Mouse (Mus musculus) CH12.LX (cell line): ENCODE measurements around the gene Tsku. TPM values are rescaled to one million over a fixed set of nuclear protein-coding genes. Genes with fewer than 3 reads are reported as not detected.
A peak's percentile ranks its signal among the peaks of the same experiment; 100 is the strongest.

ENCODE experiments used
- DNase-seq: peaks from one replicate; pipeline ENCODE4 v3.0.0-alpha.2; 2013; ENCODE audit errors: extremely low read depth
- H3K27ac ChIP-seq: 2 replicates; pipeline ENCODE4 v1.5.1; 2012; ENCODE audit warnings: low read depth, mild to moderate bottlenecking, control low read depth, moderate library complexity; ENCODE audit not compliant: insufficient read depth
- H3K27me3 ChIP-seq: replicated peaks from 2 replicates; pipeline ENCODE3; 2012; ENCODE audit warnings: inconsistent platforms
- H3K36me3 ChIP-seq, 2 experiments: replicated peaks in 1 of 2; 2 replicates each; pipeline versions ENCODE3 to v1.6.1; 2012; ENCODE audit warnings: inconsistent platforms in 1 of 2, low read length in 1 of 2, mild to moderate bottlenecking in 1 of 2, mixed read lengths in 1 of 2, moderate library complexity in 1 of 2; ENCODE audit not compliant: control insufficient read depth in 1 of 2, insufficient read depth in 1 of 2
- H3K4me1 ChIP-seq, 2 experiments: 2 replicates each; pipeline ENCODE4 v1.6.1; 2012; ENCODE audit warnings: inconsistent platforms in 1 of 2, moderate library complexity in 1 of 2; ENCODE audit not compliant: insufficient read depth in 2 of 2, control insufficient read depth in 1 of 2
- H3K4me2 ChIP-seq: 2 replicates; pipeline ENCODE4 v1.6.1; 2012; ENCODE audit warnings: low read depth, mild to moderate bottlenecking, control low read depth; ENCODE audit not compliant: poor library complexity, insufficient read depth, severe bottlenecking
- H3K4me3 ChIP-seq, 3 experiments: fragments of 150-350 bp in 1 of 3; sonication (generic) in 1 of 3; replicated peaks in 1 of 3; 2 replicates each; pipeline versions ENCODE3 to v1.5.1; 2011 to 2012; ENCODE audit warnings: low read depth in 2 of 3, low read length in 2 of 3, mild to moderate bottlenecking in 2 of 3, moderate library complexity in 2 of 3, control low read depth in 1 of 3, improper control_type of control experiment in 1 of 3, inconsistent platforms in 1 of 3, mixed read lengths in 1 of 3; ENCODE audit not compliant: poor library complexity in 1 of 3
- H3K79me2 ChIP-seq: replicated peaks from 2 replicates; pipeline ENCODE4 v1.6.1; 2012; ENCODE audit warnings: mild to moderate bottlenecking, moderate library complexity; ENCODE audit not compliant: control insufficient read depth, poor library complexity, insufficient read depth, severe bottlenecking; ENCODE audit errors: extremely low read depth
- H3K9ac ChIP-seq: 2 replicates; pipeline ENCODE4 v1.6.1; 2012; ENCODE audit warnings: low read depth, mild to moderate bottlenecking, control low read depth, moderate library complexity; ENCODE audit not compliant: insufficient read depth
- H3K9me3 ChIP-seq: replicated peaks from 2 replicates; pipeline ENCODE3; 2012; ENCODE audit warnings: low read length, inconsistent platforms, mixed read lengths
- BHLHE40 ChIP-seq: IDR thresholded peaks from 2 replicates; pipeline ENCODE4 v1.6.1; 2011; ENCODE audit warnings: mild to moderate bottlenecking, low read depth, low read length, improper control_type of control experiment
- CHD1 ChIP-seq: IDR thresholded peaks from 2 replicates; pipeline ENCODE4 v1.6.1; 2012; ENCODE audit warnings: low read depth, low read length, improper control_type of control experiment, inconsistent platforms
- CHD2 ChIP-seq: IDR thresholded peaks from 2 replicates; pipeline ENCODE4 v1.6.1; 2011; ENCODE audit warnings: low read length, improper control_type of control experiment
- CTCF ChIP-seq, 2 experiments: IDR thresholded peaks in 1 of 2; conservative IDR thresholded peaks in 1 of 2; 2 replicates each; pipeline ENCODE4 v1.5.1; 2011 to 2012; ENCODE audit warnings: low read depth in 2 of 2, low read length in 2 of 2, improper control_type of control experiment in 1 of 2, inconsistent platforms in 1 of 2, mild to moderate bottlenecking in 1 of 2, moderate library complexity in 1 of 2
- ELF1 ChIP-seq: IDR thresholded peaks from 2 replicates; pipeline ENCODE4 v1.6.1; 2014; ENCODE audit warnings: low read depth, mild to moderate bottlenecking, inconsistent platforms, low read length, improper control_type of control experiment
- GABPA ChIP-seq: IDR thresholded peaks from 2 replicates; pipeline ENCODE4 v1.6.1; 2012; ENCODE audit warnings: low read depth, low read length, improper control_type of control experiment, inconsistent platforms; ENCODE audit not compliant: insufficient replicate concordance
- IRF4 ChIP-seq: IDR thresholded peaks from 2 replicates; pipeline ENCODE4 v1.6.1; 2014; ENCODE audit warnings: low read depth, mild to moderate bottlenecking, inconsistent platforms, low read length, improper control_type of control experiment
- MEF2A ChIP-seq: IDR thresholded peaks from 2 replicates; pipeline ENCODE4 v1.6.1; 2014; ENCODE audit warnings: low read depth, mild to moderate bottlenecking, inconsistent platforms, low read length, improper control_type of control experiment, borderline replicate concordance
- MYC ChIP-seq: IDR thresholded peaks from 2 replicates; pipeline ENCODE4 v1.6.1; 2011; ENCODE audit warnings: low read depth, mild to moderate bottlenecking, improper control_type of control experiment, low read length
- PAX5 ChIP-seq: IDR thresholded peaks from 2 replicates; pipeline ENCODE4 v1.6.1; 2012; ENCODE audit warnings: low read length, inconsistent platforms, mixed read lengths
- POLR2A ChIP-seq: IDR thresholded peaks from 2 replicates; pipeline ENCODE4 v1.6.1; 2011; ENCODE audit warnings: low read depth, mild to moderate bottlenecking, improper control_type of control experiment, low read length
- POLR2AphosphoS2 ChIP-seq: IDR thresholded peaks from 2 replicates; pipeline ENCODE4 v1.6.1; 2011; ENCODE audit warnings: low read depth, low read length, improper control_type of control experiment
- RAD21 ChIP-seq: IDR thresholded peaks from 2 replicates; pipeline ENCODE4 v1.6.1; 2011; ENCODE audit warnings: low read depth, mild to moderate bottlenecking, low read length, improper control_type of control experiment, moderate library complexity
- SIN3A ChIP-seq: IDR thresholded peaks from 2 replicates; pipeline ENCODE4 v1.6.1; 2012; ENCODE audit warnings: low read length, improper control_type of control experiment, inconsistent platforms
- SMC3 ChIP-seq: IDR thresholded peaks from 2 replicates; pipeline ENCODE4 v1.6.1; 2011; ENCODE audit warnings: low read depth, low read length, improper control_type of control experiment
- TBP ChIP-seq: conservative IDR thresholded peaks from 2 replicates; pipeline ENCODE4 v1.6.1; 2011; ENCODE audit warnings: low read depth, low read length, improper control_type of control experiment
- TCF12 ChIP-seq: IDR thresholded peaks from 2 replicates; pipeline ENCODE4 v1.6.1; 2014; ENCODE audit warnings: low read depth, mild to moderate bottlenecking, inconsistent platforms, low read length, improper control_type of control experiment
- USF2 ChIP-seq: conservative IDR thresholded peaks from 2 replicates; pipeline ENCODE4 v1.6.1; 2011; ENCODE audit warnings: low read depth, low read length, improper control_type of control experiment
- ZC3H11A ChIP-seq: IDR thresholded peaks from 2 replicates; pipeline ENCODE4 v1.6.1; 2012; ENCODE audit warnings: low read depth, mild to moderate bottlenecking, inconsistent platforms, low read length, improper control_type of control experiment
- ZMIZ1 ChIP-seq: IDR thresholded peaks from 2 replicates; pipeline ENCODE4 v1.6.1; 2012; ENCODE audit warnings: low read depth, mild to moderate bottlenecking, inconsistent platforms, low read length, improper control_type of control experiment
- dilution Hi-C: fragments of 300-500 bp; cut with MboI; formaldehyde crosslinking; loops from 2 replicates; pipeline ENCODE4 v1.14.3; 2020; ENCODE audit warnings: low sequenced_read_pairs; ENCODE audit not compliant: extremely low pct_unique_long_range_greater_than_20kb, extremely low pct_ligation_motif_present
- in situ Hi-C: fragments of 300-500 bp; cut with MboI; formaldehyde crosslinking; loops from 3 replicates; pipeline ENCODE4 v1.14.3; 2019; ENCODE audit warnings: low sequenced_read_pairs, low pct_ligation_motif_present, low pct_unique_long_range_greater_than_20kb, mixed read lengths
- polyA plus RNA-seq: library from polyadenylated mRNA; unstranded; fragments of >175 nt; gene quantifications from 2 replicates; pipeline ENCODE4 v1.2.1, GENCODE M21; 2012; ENCODE audit warnings: low read depth; ENCODE audit not compliant: insufficient read length
- total RNA-seq, 2 experiments: library from RNA; depleted of rRNA; stranded (reverse); fragments of 300-350 nt in 1 of 2; fragments of >200 nt in 1 of 2; gene quantifications; 2 replicates each; pipeline ENCODE4 v1.2.3; 2012 to 2014

Gene Tsku
- total and polyA plus RNA-seq, 3 experiments, result 1.4 to 3.9 (median 3.9) TPM

DNA sequence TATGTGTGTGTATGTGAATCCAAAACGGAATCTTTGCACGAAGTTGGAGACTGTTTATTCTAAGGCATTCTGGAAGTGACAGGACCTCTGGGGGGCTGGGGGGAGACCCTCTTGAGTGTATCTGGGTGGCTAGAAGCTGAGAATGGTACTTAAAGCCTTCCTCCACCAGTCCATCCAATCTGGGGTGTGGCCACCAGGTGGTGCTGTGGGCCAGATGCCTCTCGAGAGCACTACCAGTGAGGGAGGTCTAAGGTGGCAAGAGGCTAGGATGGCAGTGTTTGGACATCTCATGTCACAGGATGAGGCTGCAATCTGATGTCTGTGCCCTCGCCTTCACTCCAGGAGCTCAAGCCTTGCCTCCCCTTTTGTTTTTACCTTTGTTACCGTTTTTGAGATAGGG lies 12.0 kb downstream of the Tsku start:
- Histone ChIP-seq H3K79me2 (no peaks in the 10 kb centered on the region), H3K27me3 (peaks cover 5% of the 10 kb centered on the region), H3K27ac (no peak overlapping the region), H3K4me1 (0 out of 4 replicates have a peak, but pooled peaks cover 0 to 3% of the 10 kb centered on the region in 2 experiments), H3K4me3 (no peak overlapping the region), H3K9ac (no peak overlapping the region), H3K4me2 (no peak overlapping the region), H3K9me3 (no peaks in the 10 kb centered on the region), H3K36me3 (peaks cover 3 to 33% of the 10 kb centered on the region in 2 experiments)
- peak; percentile 81 for DNase-seq
- dilution Hi-C loops (no loop called here), in situ Hi-C loops (no loop called here)
- TF ChIP-seq POLR2A (no peak), ZC3H11A (peak; percentile 73), MEF2A (no peak), SMC3 (peak; percentile 97), GABPA (no peak), ZMIZ1 (no peak), CTCF (conservative IDR thresholded peaks at IDR 0.05 in 1 of 2, IDR thresholded peaks at IDR 0.05 in 1 of 2; ENCODE audit: low read depth in 2 of 2, low read length in 2 of 2) (peak; percentile 78 to 92), CHD2 (no peak), MYC (no peak), POLR2AphosphoS2 (no peak), TCF12 (no peak), USF2 (no peak), TBP (no peak), PAX5 (no peak), SIN3A (no peak), IRF4 (no peak), CHD1 (no peak), ELF1 (no peak), RAD21 (peak; percentile 85)

DNA sequence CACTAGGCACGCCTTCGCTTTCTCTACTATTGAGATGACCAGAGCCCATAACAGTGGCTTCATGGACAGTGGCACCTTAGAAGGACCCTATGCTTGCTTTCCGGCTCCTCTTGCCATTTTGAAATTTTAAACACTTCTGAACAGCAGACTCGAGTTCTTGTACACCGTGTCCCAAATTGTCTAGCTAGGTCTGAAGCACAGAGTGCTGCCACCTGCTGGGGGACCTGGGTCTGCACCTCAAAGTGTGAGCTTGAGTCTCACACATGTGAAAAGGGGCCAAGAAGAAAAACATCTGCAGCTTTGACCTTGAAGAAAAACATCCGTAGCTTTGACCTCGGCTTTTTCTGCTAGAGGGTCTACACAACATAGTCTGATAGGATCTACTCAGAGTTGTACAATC lies 13.1 kb downstream of the Tsku start:
- H3K27me3 ChIP-seq, result peaks cover 5% of the 10 kb centered on the region
- in situ Hi-C loops (no loop called here), dilution Hi-C loops (no loop called here)

More for the DNA sequence above, 13.1 kb downstream of the Tsku start:
- Histone ChIP-seq H3K79me2 (no peaks in the 10 kb centered on the region), H3K4me1 (0 out of 4 replicates have a peak, but pooled peaks cover 0 to 3% of the 10 kb centered on the region in 2 experiments), H3K4me2 (no peak overlapping the region), H3K9ac (no peak overlapping the region), H3K4me3 (no peak overlapping the region), H3K36me3 (peaks cover 3 to 30% of the 10 kb centered on the region in 2 experiments), H3K9me3 (no peaks in the 10 kb centered on the region), H3K27ac (no peak overlapping the region)
- peak; percentile 73 for DNase-seq
- peak; percentile 44 for TF ChIP-seq RAD21
- peak; percentile 78 for TF ChIP-seq SMC3
- TF ChIP-seq POLR2AphosphoS2, result no peak
- no peak for TF ChIP-seq BHLHE40
- TF ChIP-seq CTCF (conservative IDR thresholded peaks at IDR 0.05 in 1 of 2, IDR thresholded peaks at IDR 0.05 in 1 of 2; ENCODE audit: low read depth in 2 of 2, low read length in 2 of 2), result peak; percentile 53 to 86
- TF ChIP-seq IRF4, result no peak
